Mouse (Mus musculus) thymus, adult 18-20 months (tissue): ENCODE measurements around the gene Sema4a.
A peak's percentile ranks its signal among the peaks of the same experiment; 100 is the strongest.

Experiments
- DNase-seq, 2 experiments: peaks; one replicate each; pipeline ENCODE4 v3.0.0; 2022; ENCODE audit warnings: mixed read lengths in 2 of 2

The Sema4a gene

GRCm38 (mm10) chr3:88486043-88486442 is 25.1 kb upstream of the Sema4a start:
- DNase-seq, result no peak

GRCm38 (mm10) chr3:88484597-88485316 is 23.8 kb upstream of the Sema4a start:
- DNase-seq, result no peak

- peak; percentile 50 to 54 for DNase-seq
Measured at GRCm38 (mm10) chr3:88483621-88484020, 22.6 kb upstream of the Sema4a start.

- DNase-seq, result no peak
Measured at GRCm38 (mm10) chr3:88483141-88483540, 22.2 kb upstream of the Sema4a start.

- DNase-seq, result no peak
Measured at GRCm38 (mm10) chr3:88482336-88482735, 21.4 kb upstream of the Sema4a start.

- DNase-seq, result no peak
Measured at GRCm38 (mm10) chr3:88481372-88482040, 20.5 kb upstream of the Sema4a start.

GRCm38 (mm10) chr3:88480679-88481078 is 19.7 kb upstream of the Sema4a start:
- no peak for DNase-seq

GRCm38 (mm10) chr3:88479828-88480227 is 18.8 kb upstream of the Sema4a start:
- no peak for DNase-seq

GRCm38 (mm10) chr3:88479163-88479562 is 18.2 kb upstream of the Sema4a start:
- no peak for DNase-seq

GRCm38 (mm10) chr3:88477735-88478134 is 16.8 kb upstream of the Sema4a start:
- DNase-seq, result peak in 1 of 2 experiments; percentile 50

GRCm38 (mm10) chr3:88476403-88476802 is 15.4 kb upstream of the Sema4a start:
- DNase-seq, result no peak

GRCm38 (mm10) chr3:88473571-88473970 is 12.6 kb upstream of the Sema4a start:
- no peak for DNase-seq

- DNase-seq, result no peak
Measured at GRCm38 (mm10) chr3:88473020-88473419, 12.0 kb upstream of the Sema4a start.

GRCm38 (mm10) chr3:88470943-88471479 is 10.0 kb upstream of the Sema4a start:
- DNase-seq, result no peak

GRCm38 (mm10) chr3:88469466-88469865 is 8.5 kb upstream of the Sema4a start:
- DNase-seq, result no peak

GRCm38 (mm10) chr3:88467116-88467824 is 6.3 kb upstream of the Sema4a start:
- peak; percentile 58 to 60 for DNase-seq

GRCm38 (mm10) chr3:88465127-88465526 is 4.1 kb upstream of the Sema4a start:
- DNase-seq, result no peak

- no peak for DNase-seq
Measured at GRCm38 (mm10) chr3:88464425-88464824, 3.4 kb upstream of the Sema4a start.

GRCm38 (mm10) chr3:88460029-88460428 is 953 bp downstream of the Sema4a start:
- no peak for DNase-seq

GRCm38 (mm10) chr3:88458778-88459219 is 2.2 kb downstream of the Sema4a start:
- no peak for DNase-seq

- DNase-seq, result no peak
Measured at GRCm38 (mm10) chr3:88456746-88457532, 4.0 kb downstream of the Sema4a start.

- no peak for DNase-seq
Measured at GRCm38 (mm10) chr3:88456313-88456712, 4.7 kb downstream of the Sema4a start.
